Mouse (Mus musculus): Measurements from ENCODE around the gene Slc7a11.
"Not testable (repeated sequence)": the region's sequence is repeated elsewhere in the genome, so short reads cannot be mapped to it uniquely, and the experiment has no call there.

The Slc7a11 gene

GRCm38 (mm10) chr3:50443421-50443916, at the start of gene Slc7a11:
Gene Slc7a11 (minus strand): TSS chr3:50443614.
- peak; percentile 6 for DNase-seq (ENCODE audit: low read depth)

- no peak for DNase-seq (ENCODE audit: low read depth)
Measured at GRCm38 (mm10) chr3:50491678-50492077, 48.3 kb upstream of the Slc7a11 start.

DNA sequence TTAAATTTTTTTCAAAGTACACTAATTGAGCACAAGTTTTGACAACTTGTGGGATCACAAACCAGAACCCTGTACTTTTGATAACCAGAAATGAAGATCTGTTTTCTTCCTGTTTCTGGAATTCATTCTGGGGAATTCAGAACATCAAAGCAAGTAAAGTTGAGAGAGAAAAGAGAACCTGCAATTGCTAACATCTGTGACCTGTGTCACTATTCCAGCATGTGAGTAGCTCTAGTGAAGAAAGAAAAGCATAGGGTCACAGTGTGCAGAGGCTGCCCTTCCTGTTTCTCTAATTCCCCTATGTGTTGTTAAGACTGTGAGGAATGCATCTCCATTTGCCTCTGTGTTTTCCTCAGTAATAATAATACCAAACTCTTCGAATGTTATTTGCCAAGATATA, 40.7 kb upstream of the Slc7a11 start:
- no peak for DNase-seq (ENCODE audit: low read depth)

GRCm38 (mm10) chr3:50462223-50462622, 18.8 kb upstream of the Slc7a11 start:
- DNase-seq (ENCODE audit: low read depth), result no peak

DNA sequence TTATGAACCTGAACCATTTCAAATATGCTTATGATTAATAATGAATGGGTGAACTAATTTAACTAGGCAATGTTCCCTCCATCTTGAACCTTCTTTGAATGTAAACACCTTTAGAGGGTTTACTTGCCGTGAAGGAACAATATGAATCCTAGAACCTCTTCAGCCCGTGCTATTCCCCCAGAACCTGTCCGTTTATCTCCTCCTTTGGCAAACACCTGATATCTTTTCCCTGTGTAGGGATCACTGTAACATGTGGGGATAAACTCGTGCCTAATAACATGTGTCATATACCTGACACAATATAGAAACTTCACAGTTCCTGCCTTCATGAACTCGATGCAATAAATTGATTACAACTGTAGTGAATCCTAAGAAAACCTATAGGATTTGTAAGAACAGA, 13.7 kb upstream of the Slc7a11 start:
- DNase-seq (ENCODE audit: low read depth), result no peak

DNA sequence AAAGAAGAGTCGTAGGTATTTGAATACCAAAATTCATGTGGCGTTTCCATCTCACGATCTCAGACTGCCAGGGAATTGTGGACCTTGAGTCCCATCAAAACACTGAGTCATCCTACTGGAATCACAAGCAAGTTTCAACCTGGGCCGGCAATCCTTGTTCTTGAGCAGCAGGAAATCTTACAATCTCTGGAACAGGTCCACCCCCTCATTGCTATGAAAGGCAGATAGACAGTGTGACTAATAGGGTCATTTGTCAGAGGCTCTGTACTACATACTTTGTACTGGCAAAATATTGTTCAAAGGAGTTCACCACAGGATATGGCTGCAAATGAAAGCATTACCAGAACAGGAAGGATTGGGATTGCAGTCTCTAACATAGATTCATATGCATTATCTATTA, 13.2 kb upstream of the Slc7a11 start:
- DNase-seq (ENCODE audit: low read depth), result no peak

DNA sequence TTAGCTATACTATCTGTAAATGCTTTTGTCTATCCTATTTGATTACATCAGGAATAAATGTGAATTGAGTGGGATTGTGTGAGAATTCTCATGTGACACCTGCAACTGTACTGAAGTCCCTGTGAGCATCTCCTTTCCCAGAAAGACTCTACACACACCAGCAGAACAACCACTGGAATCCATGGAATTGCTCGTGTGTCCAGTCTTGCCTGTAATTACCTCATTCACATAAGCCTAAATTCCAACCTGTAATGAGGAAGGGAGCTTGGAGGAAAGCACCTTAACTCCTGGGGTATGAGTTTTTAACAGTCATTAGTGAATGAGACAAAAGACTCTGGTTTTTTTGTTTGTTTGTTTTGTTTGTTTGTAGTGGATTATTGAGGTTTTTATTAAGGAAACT, 12.6 kb upstream of the Slc7a11 start:
- DNase-seq (ENCODE audit: low read depth), result no peak

DNA sequence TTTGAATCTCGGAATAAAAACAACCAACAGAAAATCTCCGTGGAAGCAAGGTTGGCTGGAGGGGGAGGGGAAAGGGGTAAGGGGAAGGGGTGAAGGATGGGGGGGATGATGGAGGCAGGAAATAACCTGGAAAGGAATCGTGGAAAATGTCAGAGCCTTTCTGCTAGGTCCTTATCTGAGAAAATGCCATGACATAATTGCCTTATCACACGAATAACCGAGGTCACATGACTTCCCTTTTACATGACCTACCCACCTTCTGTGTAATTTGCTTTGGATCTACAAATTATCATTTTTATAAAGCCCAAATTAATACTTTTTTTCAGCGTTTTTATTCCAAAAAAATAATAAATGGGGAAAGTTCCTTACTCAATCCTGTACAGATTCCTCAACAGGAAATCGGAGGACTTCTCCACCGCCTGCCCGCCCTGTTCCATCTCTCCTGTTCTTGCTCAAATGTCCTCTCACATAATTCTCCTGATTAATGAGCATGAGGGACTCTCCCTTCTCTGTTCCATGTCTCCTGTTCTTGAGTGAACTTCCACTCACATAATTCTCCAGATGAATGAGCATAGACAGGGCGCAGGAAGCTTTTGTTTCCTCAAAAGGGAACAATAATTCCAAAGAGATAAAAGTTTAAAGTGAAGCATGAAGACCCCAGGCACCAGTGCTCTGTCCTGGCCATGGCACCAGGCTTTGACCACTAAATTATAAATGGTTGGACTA, 1.8 kb upstream of the Slc7a11 start:
- DNase-seq (ENCODE audit: low read depth), result no peak

GRCm38 (mm10) chr3:50443942-50444341, 528 bp upstream of the Slc7a11 start:
- no peak for DNase-seq (ENCODE audit: low read depth)

DNA sequence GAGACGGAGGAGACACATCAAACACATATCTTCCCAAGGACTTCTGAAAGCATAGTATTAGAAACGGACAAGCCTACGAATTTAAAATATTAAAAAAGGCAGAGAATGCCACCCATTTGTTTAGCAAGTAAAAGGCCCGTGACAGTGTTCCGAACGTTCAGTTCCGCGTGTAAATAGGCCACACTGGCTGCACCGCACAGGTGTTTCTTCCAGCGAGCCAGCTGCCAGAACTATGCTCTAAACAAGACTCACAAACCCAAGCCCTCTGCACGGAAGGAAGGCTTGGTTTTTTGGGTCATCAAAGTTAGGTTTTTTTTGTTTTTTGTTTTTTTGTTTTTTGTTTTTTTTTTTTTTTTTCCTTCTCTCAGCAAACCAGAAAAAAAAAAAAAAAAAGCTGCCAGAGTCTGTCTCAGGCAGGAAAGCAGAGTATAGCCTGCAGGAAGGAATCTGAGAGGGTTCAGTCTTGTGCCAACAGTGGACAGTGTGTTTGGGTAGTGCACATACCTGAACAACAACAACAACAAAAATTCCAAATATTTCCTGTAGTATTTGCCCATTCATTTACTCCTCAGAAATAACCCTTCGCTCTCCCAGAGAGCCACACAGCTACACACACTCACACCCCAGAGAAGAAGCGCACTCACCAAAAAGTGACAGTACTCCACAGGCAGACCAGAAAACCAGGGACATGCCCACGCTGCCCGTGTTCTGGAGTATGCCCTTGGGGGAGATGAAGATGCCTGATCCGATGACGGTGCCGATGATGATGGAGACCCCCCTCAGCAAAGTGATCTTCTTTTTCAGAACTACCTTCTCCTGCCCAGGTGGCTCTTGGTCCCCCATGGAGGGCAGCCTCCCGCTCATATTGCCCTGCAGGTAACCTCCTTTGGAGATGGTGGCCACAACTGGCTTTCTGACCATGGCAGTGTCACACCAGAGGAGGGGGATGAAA, 797 bp downstream of the Slc7a11 start:
- no peak for DNase-seq (ENCODE audit: low read depth)

GRCm38 (mm10) chr3:50441330-50441729, 2.1 kb downstream of the Slc7a11 start:
- DNase-seq (ENCODE audit: low read depth), result no peak

GRCm38 (mm10) chr3:50440409-50440808, 3.0 kb downstream of the Slc7a11 start:
- DNase-seq (ENCODE audit: low read depth), result no peak

DNA sequence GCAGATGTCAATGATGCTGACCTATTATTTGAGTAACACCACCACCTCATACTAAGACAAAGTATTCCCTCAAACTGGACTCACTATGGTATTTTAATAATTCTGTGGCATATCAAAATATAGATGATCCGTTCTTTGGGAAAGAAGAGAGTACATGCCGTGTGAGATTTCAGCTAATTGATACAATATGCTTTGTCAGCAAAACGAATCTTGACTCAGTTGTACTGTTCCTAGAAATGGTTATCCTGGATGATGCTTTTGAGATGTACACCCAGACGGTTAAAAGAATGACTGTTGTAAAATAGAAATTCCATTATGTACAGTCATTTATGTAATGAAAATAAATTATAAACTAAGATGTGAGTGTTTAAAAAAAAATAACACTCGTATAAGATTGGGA, 4.0 kb downstream of the Slc7a11 start:
- no peak for DNase-seq (ENCODE audit: low read depth)

DNA sequence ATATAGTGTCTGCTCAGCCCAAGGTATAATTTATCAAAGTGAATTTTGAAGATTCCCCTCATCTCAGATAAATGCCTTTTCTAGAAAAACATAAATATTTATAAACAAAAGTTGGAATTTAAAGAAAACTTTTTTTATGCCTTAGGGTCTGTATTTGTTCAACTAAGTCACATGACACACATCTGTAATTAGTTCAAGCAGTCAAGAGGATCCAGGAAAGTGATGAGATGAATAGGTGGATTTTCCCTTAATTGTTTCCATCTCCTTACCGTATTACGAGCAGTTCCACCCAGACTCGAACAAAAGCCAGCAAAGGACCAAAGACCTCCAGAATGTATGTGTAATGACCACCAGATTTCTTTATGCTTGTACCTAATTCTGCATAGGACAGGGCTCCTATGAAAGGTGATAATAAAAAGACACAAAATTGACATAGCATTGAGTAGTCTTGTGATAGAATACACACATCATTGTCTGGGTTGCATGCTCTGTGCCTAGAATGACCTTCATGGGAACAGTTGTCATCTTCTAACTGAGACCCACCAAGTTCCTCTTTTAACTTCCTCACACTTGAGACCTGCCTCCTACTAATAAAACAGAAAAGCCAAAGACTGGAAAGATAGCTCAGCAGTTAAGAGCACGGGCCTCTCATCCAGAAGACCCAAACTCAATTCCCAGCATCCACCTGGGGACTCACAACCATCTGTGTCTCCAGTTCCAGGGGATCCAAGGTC, 4.7 kb downstream of the Slc7a11 start:
- DNase-seq (ENCODE audit: low read depth), result no peak

DNA sequence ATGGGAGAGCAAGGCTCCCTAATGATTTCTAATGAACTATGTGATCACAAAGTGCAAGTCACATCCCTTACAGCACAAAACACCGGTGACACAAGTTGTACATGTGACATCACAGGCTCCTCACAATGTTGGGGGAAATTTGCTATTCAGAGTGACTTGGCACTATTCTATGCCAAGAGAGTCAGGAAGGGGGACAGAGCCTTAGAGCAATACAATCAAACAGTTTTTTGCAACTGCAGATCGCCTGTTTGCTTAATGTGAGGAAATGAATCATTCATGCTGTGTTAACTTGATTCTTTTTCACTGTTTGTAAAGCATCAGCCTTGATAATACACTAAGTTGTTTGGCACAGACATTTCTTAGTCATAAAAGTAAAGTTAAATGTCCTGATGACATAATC, 5.3 kb downstream of the Slc7a11 start:
- DNase-seq (ENCODE audit: low read depth), result not testable (repeated sequence)

DNA sequence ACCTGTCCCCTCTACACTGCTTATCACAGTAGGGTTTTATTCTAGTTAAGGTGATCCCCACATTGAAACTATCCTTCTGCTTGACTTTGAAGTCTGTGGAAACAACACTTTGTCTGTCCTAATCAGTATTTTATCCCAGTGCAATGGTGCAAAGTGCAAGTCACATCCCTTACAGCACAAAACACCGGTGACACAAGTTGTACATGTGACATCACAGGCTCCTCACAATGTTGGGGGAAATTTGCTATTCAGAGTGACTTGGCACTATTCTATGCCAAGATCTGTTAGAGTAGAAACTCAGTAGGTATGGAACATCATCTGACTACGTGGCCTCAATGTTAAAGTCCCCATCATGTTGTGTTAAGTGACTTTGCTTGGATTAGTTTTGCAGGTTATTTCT, 7.0 kb downstream of the Slc7a11 start:
- DNase-seq (ENCODE audit: low read depth), result not testable (repeated sequence)

DNA sequence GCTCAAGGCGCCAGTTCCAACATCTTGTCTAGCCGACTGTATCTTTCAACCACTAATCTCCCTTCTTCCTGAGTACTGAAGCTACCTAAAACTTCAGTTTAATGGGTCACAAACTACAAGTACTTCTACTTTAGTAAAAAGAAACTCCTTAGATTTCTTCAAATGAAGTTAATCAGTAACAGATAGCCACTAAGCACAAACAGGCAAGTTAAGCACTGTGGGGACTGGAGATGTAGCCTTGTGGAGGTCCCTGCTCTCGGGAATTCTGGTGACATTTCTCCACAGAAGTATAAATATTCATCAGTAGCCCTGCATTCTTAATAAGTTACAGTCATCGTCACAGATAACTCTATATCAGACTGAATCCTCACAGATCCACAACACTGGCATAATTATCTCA, 9.6 kb downstream of the Slc7a11 start:
- no peak for DNase-seq (ENCODE audit: low read depth)

DNA sequence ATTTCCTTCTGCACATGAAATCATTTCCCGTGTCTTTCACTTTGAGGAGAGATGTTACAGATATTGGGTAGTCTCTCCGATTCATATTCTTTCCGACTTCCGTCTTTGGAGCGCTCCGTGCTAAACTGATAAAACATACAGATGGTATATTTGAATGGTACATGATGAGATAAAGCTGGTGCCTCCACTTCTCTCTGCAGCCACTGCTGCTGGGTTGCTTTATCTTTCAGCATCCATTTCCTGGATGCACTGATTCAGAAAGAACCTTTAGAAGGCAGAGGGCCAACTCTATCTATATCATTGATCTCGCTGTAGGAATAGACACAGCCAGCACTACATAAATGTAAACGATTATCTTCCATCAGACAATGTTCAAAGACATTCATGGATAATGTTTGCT, 12.6 kb downstream of the Slc7a11 start:
- DNase-seq (ENCODE audit: low read depth), result no peak

GRCm38 (mm10) chr3:50421480-50422277, 21.7 kb downstream of the Slc7a11 start:
- no peak for DNase-seq (ENCODE audit: low read depth)

DNA sequence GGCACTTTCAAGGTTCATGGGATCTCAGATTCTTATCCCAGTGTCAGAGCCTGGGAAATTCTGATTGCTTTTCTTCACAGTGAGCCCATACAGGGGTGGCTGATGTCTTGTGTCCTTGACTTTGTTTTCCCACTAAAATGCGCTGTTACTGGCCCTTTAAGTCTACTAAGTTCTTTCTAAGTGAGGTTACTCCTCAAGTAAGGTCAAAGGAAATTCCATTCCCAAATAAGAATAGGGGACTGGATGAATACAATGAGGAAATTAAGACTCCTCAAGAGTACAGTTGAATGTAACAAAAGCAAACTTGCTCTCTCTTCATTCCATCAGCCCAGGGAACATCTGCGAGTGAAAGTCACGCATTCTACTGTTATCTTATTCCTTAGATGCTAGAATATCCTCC, 24.3 kb downstream of the Slc7a11 start:
- DNase-seq (ENCODE audit: low read depth), result no peak

- no peak for DNase-seq (ENCODE audit: low read depth)
Measured at GRCm38 (mm10) chr3:50406771-50407170, 36.6 kb downstream of the Slc7a11 start.

- DNase-seq (ENCODE audit: low read depth), result no peak
Measured at GRCm38 (mm10) chr3:50405915-50406314, 37.5 kb downstream of the Slc7a11 start.

All from c-Kit-positive CD71-positive TER-119-negative erythroid progenitor cells, embryonic 14.5 days (primary cell).